Mouse (Mus musculus): ENCODE data around the gene Trpm7.

DNA sequence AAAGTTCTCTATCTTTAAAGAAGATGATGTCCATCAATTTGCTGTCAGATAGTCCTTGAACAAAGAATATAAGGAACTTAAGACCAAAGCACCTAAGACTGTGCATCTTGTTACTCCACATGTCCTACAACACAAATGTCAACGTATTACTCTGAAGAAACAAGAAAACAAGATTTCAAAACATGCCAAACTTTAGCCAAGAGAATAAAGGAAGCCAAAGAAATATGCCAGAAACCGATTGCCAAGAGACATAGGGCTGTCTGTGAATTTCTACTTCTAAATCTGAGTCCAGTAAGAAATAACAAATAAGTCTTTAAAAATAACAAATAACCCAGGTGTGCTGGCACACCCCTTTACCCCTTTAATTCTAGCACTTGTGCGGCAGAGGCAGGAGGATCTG, 11.0 kb downstream of the Trpm7 start:
- TF ChIP-seq CTCF (IDR thresholded peaks at IDR 0.05; ENCODE audit: extremely low read depth, insufficient read depth, low read length) (no peak), POLR2A (IDR thresholded peaks at IDR 0.05; ENCODE audit: extremely low read depth, insufficient read depth, low read length) (no peak)
